Comparison of ENCODE assay signal across 16 mouse cellular contexts in the genomic region with DNA sequence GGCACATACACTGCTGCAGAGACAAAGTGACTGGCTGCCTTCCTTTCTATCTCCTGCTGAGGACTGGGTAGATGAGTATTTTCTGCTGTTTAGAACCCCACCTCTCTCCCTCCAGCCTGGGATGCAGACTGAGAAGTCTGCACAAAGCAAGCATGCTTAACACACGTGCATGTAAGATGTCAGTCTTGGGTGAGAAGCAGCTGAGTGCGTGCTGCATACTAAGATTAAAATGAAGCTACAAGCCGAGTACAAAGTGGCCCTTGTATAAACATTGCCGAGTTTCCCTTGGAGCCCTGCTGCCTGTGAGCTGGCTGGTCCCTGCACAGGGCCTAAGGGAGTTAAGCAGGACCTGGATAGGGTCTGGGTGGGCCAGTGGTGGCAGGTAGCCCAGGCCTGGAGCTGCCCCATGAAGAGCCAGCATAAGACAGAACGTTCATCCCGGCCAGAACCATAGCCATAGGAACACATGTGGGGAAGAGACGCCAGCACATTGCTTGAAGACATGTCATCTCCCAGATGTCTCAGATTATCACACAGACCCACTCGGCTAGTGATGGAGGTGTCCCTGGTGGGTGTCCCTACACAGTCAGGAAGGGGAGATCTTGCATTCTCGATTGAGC. TPM values are rescaled to one million over a fixed set of nuclear protein-coding genes. Genes with fewer than 3 reads are reported as not detected.
DNase-seq lines count a peak whose midpoint lies in the region.
"Had no signal": no experiment of that assay in that cellular context is flagged by ENCODE, and none has a peak within 500 bp of the region (broad histone marks: within the 10 kb centered on the region; RNA-seq: fewer than 3 reads in every experiment).

No protein-coding gene starts in this region.

- WGBS in macrophage (ENCODE audit: missing documents) = 90% methylated on average over 9 of the region's 9 CpGs

- H3K4me3 ChIP-seq in macrophage (ENCODE audit: inconsistent target) = no peak overlapping the region
- H3K4me3 ChIP-seq: forebrain, embryonic 10.5 days; heart, embryonic 13.5 days; kidney, embryonic 15.5 days; liver, embryonic 13.5 days had no signal

- peaks cover 22% of the 10 kb centered on the region for H3K36me3 ChIP-seq in macrophage (ENCODE audit: inconsistent target)
- H3K36me3 ChIP-seq: liver, embryonic 13.5 days had no signal

- peak overlapping the region; percentile 92 for H3K27ac ChIP-seq in macrophage
- H3K27ac ChIP-seq: forebrain, embryonic 10.5 days; heart, embryonic 13.5 days; kidney, embryonic 15.5 days; liver, embryonic 13.5 days had no signal

- no peaks in the 10 kb centered on the region; the same call in 1 of the 2 replicates for H3K79me2 ChIP-seq in macrophage (ENCODE audit: inconsistent target)

- DNase-seq in heart, adult 11 months = peak; percentile 95
- DNase-seq in heart, postnatal 25 days (ENCODE audit: low spot score) = no peak
- DNase-seq in left cerebral cortex, postnatal 36 days (ENCODE audit: low spot score in 2 of 2) = peak; percentile 27 to 36
- DNase-seq in left cerebral cortex, adult 11 months (ENCODE audit: low spot score) = no peak
- DNase-seq in right cerebral cortex, adult 18-20 months = peak; percentile 44
- DNase-seq in right cerebral cortex, postnatal 36 days (ENCODE audit: low spot score in 2 of 2) = no peak
- no peak for DNase-seq in kidney, postnatal 10 days
- DNase-seq: adrenal gland, postnatal 25 days; gastrocnemius, postnatal 25 days; left cerebral cortex, postnatal 4 days; liver, embryonic 13.5 days; thymus, adult 18-20 months had no signal

- intact Hi-C loops in heart, postnatal 25 days (cut with DNase I) = loop anchor here (5.0 to 10.0 kb wide), 3 partner anchors 54 to 353 kb away; no protein-coding TSS in a partner anchor
- intact Hi-C loops in left cerebral cortex, postnatal 36 days (cut with DNase I) = loop anchor here (5.0 kb wide), 1 partner anchor 234 kb away; no protein-coding TSS in a partner anchor

RNA-seq across cellular contexts. Expression of a gene that starts 28.5 kb away (rescaled TPM):
- total RNA-seq in heart, postnatal 25 days (2021) = 10 to 100 TPM; 20.9 to 23.7 TPM
- total RNA-seq in left cerebral cortex, postnatal 36 days (2021) = 10 to 100 TPM; 35.0 to 37.1 TPM
- total RNA-seq in macrophage (2018; cell fraction: chromatin; rRNA removed) = 100 to 1,000 TPM in 15 of 26 experiments, 10 to 100 TPM in 11; 32.3 to 227 (median 110) TPM
- 10 to 100 TPM; 12.2 to 34.9 (median 26.5) TPM for total RNA-seq in macrophage (2018; cell fraction: cytosol; rRNA removed)
- total RNA-seq in macrophage (2018; cell fraction: nucleus; rRNA removed) = 100 to 1,000 TPM in 11 of 26 experiments, 10 to 100 TPM in 15; 32.5 to 149 (median 83.9) TPM
- 19.8 to 31.4 TPM (median 27.0 TPM) in 3 replicates for polyA plus RNA-seq in macrophage (2018)

Comparison
In these comparisons a context has a peak if more than half of its experiments do, and no peak if none do; other contexts are left out.
1. DNase-seq: peak in heart, adult 11 months (single experiment), left cerebral cortex, postnatal 36 days (2 of 2) and right cerebral cortex, adult 18-20 months (single experiment); none in heart, postnatal 25 days (single experiment), left cerebral cortex, adult 11 months (single experiment), right cerebral cortex, postnatal 36 days (0 of 2) and kidney, postnatal 10 days (single experiment).